Mouse (Mus musculus) CH12.LX (cell line): ENCODE measurements around the gene Odf3l2.

Source experiments
- CHD1 ChIP-seq: IDR thresholded peaks from 2 replicates; pipeline ENCODE4 v1.6.1; 2012; ENCODE audit warnings: low read depth, low read length, improper control_type of control experiment, inconsistent platforms
- CHD2 ChIP-seq: IDR thresholded peaks from 2 replicates; pipeline ENCODE4 v1.6.1; 2011; ENCODE audit warnings: low read length, improper control_type of control experiment
- CTCF ChIP-seq, 2 experiments: IDR thresholded peaks in 1 of 2; conservative IDR thresholded peaks in 1 of 2; 2 replicates each; pipeline ENCODE4 v1.5.1; 2011 to 2012; ENCODE audit warnings: low read depth in 2 of 2, low read length in 2 of 2, improper control_type of control experiment in 1 of 2, inconsistent platforms in 1 of 2, mild to moderate bottlenecking in 1 of 2, moderate library complexity in 1 of 2
- E2F4 ChIP-seq: IDR thresholded peaks from 2 replicates; pipeline ENCODE4 v1.6.1; 2011; ENCODE audit warnings: low read depth, low read length, improper control_type of control experiment; ENCODE audit not compliant: insufficient replicate concordance
- ELF1 ChIP-seq: IDR thresholded peaks from 2 replicates; pipeline ENCODE4 v1.6.1; 2014; ENCODE audit warnings: low read depth, mild to moderate bottlenecking, inconsistent platforms, low read length, improper control_type of control experiment
- EP300 ChIP-seq: IDR thresholded peaks from 2 replicates; pipeline ENCODE4 v1.6.1; 2011; ENCODE audit warnings: low read length, improper control_type of control experiment
- MAX ChIP-seq: IDR thresholded peaks from 2 replicates; pipeline ENCODE4 v1.6.1; 2011; ENCODE audit warnings: low read length, improper control_type of control experiment
- MEF2A ChIP-seq: IDR thresholded peaks from 2 replicates; pipeline ENCODE4 v1.6.1; 2014; ENCODE audit warnings: low read depth, mild to moderate bottlenecking, inconsistent platforms, low read length, improper control_type of control experiment, borderline replicate concordance
- NELFE ChIP-seq: IDR thresholded peaks from 2 replicates; pipeline ENCODE4 v1.6.1; 2011; ENCODE audit warnings: low read depth, low read length, improper control_type of control experiment
- POLR2A ChIP-seq: IDR thresholded peaks from 2 replicates; pipeline ENCODE4 v1.6.1; 2011; ENCODE audit warnings: low read depth, mild to moderate bottlenecking, improper control_type of control experiment, low read length
- POLR2AphosphoS2 ChIP-seq: IDR thresholded peaks from 2 replicates; pipeline ENCODE4 v1.6.1; 2011; ENCODE audit warnings: low read depth, low read length, improper control_type of control experiment
- TBP ChIP-seq: conservative IDR thresholded peaks from 2 replicates; pipeline ENCODE4 v1.6.1; 2011; ENCODE audit warnings: low read depth, low read length, improper control_type of control experiment
- USF1 ChIP-seq: IDR thresholded peaks from 2 replicates; pipeline ENCODE4 v1.6.1; 2014; ENCODE audit warnings: low read depth, mild to moderate bottlenecking, inconsistent platforms, low read length, improper control_type of control experiment
- ZMIZ1 ChIP-seq: IDR thresholded peaks from 2 replicates; pipeline ENCODE4 v1.6.1; 2012; ENCODE audit warnings: low read depth, mild to moderate bottlenecking, inconsistent platforms, low read length, improper control_type of control experiment

DNA sequence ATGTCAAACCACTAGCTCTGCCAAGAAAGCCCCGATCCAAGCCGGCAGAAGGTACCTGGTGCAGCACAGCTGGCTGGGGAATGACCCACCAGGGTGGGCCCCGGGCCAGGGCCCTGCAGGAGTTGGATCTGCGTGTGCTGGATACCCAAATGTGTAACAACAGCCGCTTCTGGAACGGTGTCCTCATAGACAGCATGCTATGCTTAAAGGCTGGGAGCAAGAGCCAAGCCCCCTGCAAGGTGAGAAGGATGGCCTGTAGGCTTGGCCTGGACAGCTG lies 48.8 kb upstream of the Odf3l2 start:
- TF ChIP-seq USF1 (no peak), POLR2A (no peak), CTCF (conservative IDR thresholded peaks at IDR 0.05 in 1 of 2, IDR thresholded peaks at IDR 0.05 in 1 of 2; ENCODE audit: low read depth in 2 of 2, low read length in 2 of 2) (no peak), POLR2AphosphoS2 (no peak), EP300 (no peak), CHD1 (no peak), MEF2A (no peak), NELFE (no peak), MAX (no peak), ZMIZ1 (no peak), CHD2 (no peak), E2F4 (no peak), TBP (no peak), ELF1 (no peak)
